Mouse (Mus musculus): Measurements from ENCODE around the gene Slc29a2. TPM values are rescaled to one million over a fixed set of nuclear protein-coding genes. Genes with fewer than 3 reads are reported as not detected.

The Slc29a2 gene
- polyA plus RNA-seq, 1 experiment from 2014 or later, result 8.7 TPM

GRCm38 (mm10) chr19:5032686-5033085, 9.0 kb downstream of the Slc29a2 start:
- H3K4me2 ChIP-seq, result no peak overlapping the region
- H3K9me3 ChIP-seq (replicated peaks), result no peaks in the 10 kb centered on the region
- no peaks in the 10 kb centered on the region for H3K27me3 ChIP-seq (replicated peaks)
- peaks cover 44% of the 10 kb centered on the region for H3K36me3 ChIP-seq
- H3K9ac ChIP-seq, result no peak overlapping the region
- H3K4me1 ChIP-seq (replicated peaks), result no peaks in the 10 kb centered on the region
- 75% methylated on average over 3 of the region's 3 CpGs for WGBS
- no peak overlapping the region for H3K4me3 ChIP-seq
- H3K27ac ChIP-seq (ENCODE audit: poor library complexity, severe bottlenecking), result no peak overlapping the region
- no peak for ATAC-seq (ENCODE audit: insufficient number of reproducible peaks, low FRiP score)

GRCm38 (mm10) chr19:5036577-5036976, 12.9 kb downstream of the Slc29a2 start:
- ATAC-seq (ENCODE audit: insufficient number of reproducible peaks, low FRiP score), result no peak

GRCm38 (mm10) chr19:5037678-5038571, 14.3 kb downstream of the Slc29a2 start:
- peak overlapping the region; percentile 80 for H3K4me3 ChIP-seq
- H3K36me3 ChIP-seq, result peaks cover 5% of the 10 kb centered on the region; the same call in 1 of the 2 replicates
- H3K9ac ChIP-seq, result peak overlapping the region; percentile 95
- H3K27ac ChIP-seq (ENCODE audit: poor library complexity, severe bottlenecking), result peak overlapping the region; percentile 60
- peak overlapping the region; percentile 100 for H3K4me2 ChIP-seq
- H3K4me1 ChIP-seq (replicated peaks), result peaks cover 25% of the 10 kb centered on the region
- no peaks in the 10 kb centered on the region for H3K27me3 ChIP-seq (replicated peaks)
- H3K9me3 ChIP-seq (replicated peaks), result no peaks in the 10 kb centered on the region
- 0 out of 2 replicates have a peak, but pooled peaks have one; percentile 19 for ATAC-seq (ENCODE audit: insufficient number of reproducible peaks, low FRiP score)
- WGBS, result 5% methylated on average over 32 of the region's 32 CpGs

More at GRCm38 (mm10) chr19:5036577-5036976, 12.9 kb downstream of the Slc29a2 start:
- Histone ChIP-seq H3K9me3 (replicated peaks) (no peaks in the 10 kb centered on the region), H3K27me3 (replicated peaks) (no peaks in the 10 kb centered on the region), H3K4me3 (no peak overlapping the region), H3K4me1 (replicated peaks) (peaks cover 19% of the 10 kb centered on the region), H3K9ac (no peak overlapping the region), H3K27ac (ENCODE audit: poor library complexity, severe bottlenecking) (no peak overlapping the region), H3K36me3 (peaks cover 5% of the 10 kb centered on the region), H3K4me2 (no peak overlapping the region)
- 76% methylated on average over 4 of the region's 4 CpGs for WGBS

GRCm38 (mm10) chr19:5038709-5039156, 15.1 kb downstream of the Slc29a2 start, which contains the start of the genes B4gat1 and AC124502.3:
B4gat1 (plus strand) TSS chr19:5038826.
AC124502.3 (plus strand) TSS chr19:5038891.
- peak within 1 kb of the TSS; percentile 100 for H3K4me2 ChIP-seq
- H3K9ac ChIP-seq, result peak within 1 kb of the TSS; percentile 95
- peak within 1 kb of the TSS; percentile 80 for H3K4me3 ChIP-seq
- H3K27me3 ChIP-seq (replicated peaks), result no peaks in the 10 kb centered on the region
- under 1% methylated on average over 44 of the region's 44 CpGs for WGBS
- peaks cover 25% of the 10 kb centered on the region for H3K4me1 ChIP-seq (replicated peaks)
- peak within 1 kb of the TSS; percentile 60 for H3K27ac ChIP-seq (ENCODE audit: poor library complexity, severe bottlenecking)
- H3K36me3 ChIP-seq, result peaks cover 7% of the 10 kb centered on the region
- no peaks in the 10 kb centered on the region for H3K9me3 ChIP-seq (replicated peaks)
- peak; percentile 85 for ATAC-seq (ENCODE audit: insufficient number of reproducible peaks, low FRiP score)

GRCm38 (mm10) chr19:5039301-5040114, 15.8 kb downstream of the Slc29a2 start:
- H3K4me3 ChIP-seq, result peak overlapping the region; percentile 80
- H3K9me3 ChIP-seq (replicated peaks), result no peaks in the 10 kb centered on the region
- H3K36me3 ChIP-seq, result peaks cover 11% of the 10 kb centered on the region
- peaks cover 25% of the 10 kb centered on the region for H3K4me1 ChIP-seq (replicated peaks)
- H3K9ac ChIP-seq, result peak overlapping the region; percentile 95
- H3K27me3 ChIP-seq (replicated peaks), result no peaks in the 10 kb centered on the region
- peak overlapping the region; percentile 60; the same call in 1 of the 2 replicates for H3K27ac ChIP-seq (ENCODE audit: poor library complexity, severe bottlenecking)
- WGBS, result 15% methylated on average over 41 of the region's 41 CpGs
- H3K4me2 ChIP-seq, result peak overlapping the region; percentile 100
- ATAC-seq (ENCODE audit: insufficient number of reproducible peaks, low FRiP score), result peak; percentile 6; the same call in 1 of the 2 replicates

- H3K4me2 ChIP-seq, result peak within 1 kb of the TSS; percentile 100
- H3K4me1 ChIP-seq (replicated peaks), result peaks cover 25% of the 10 kb centered on the region
- peak; percentile 74 for ATAC-seq (ENCODE audit: insufficient number of reproducible peaks, low FRiP score)
- 4% methylated on average over 40 of the region's 40 CpGs for WGBS
- H3K27ac ChIP-seq (ENCODE audit: poor library complexity, severe bottlenecking), result peak within 1 kb of the TSS; percentile 72
- H3K27me3 ChIP-seq (replicated peaks), result no peaks in the 10 kb centered on the region
- no peaks in the 10 kb centered on the region for H3K9me3 ChIP-seq (replicated peaks)
- H3K4me3 ChIP-seq, result peak within 1 kb of the TSS; percentile 63
- peak within 1 kb of the TSS; percentile 86 for H3K9ac ChIP-seq
- peaks cover 16% of the 10 kb centered on the region for H3K36me3 ChIP-seq
These were observed 17.3 kb downstream of the Slc29a2 start, which contains the start of gene Brms1 for GRCm38 (mm10) chr19:5040862-5041523. Brms1 (plus strand) TSS chr19:5041354.

- 2% methylated on average over 16 of the region's 16 CpGs for WGBS
These were observed 17.9 kb downstream of the Slc29a2 start for GRCm38 (mm10) chr19:5041588-5041987.

GRCm38 (mm10) chr19:5045531-5045930, 21.9 kb downstream of the Slc29a2 start:
- Histone ChIP-seq H3K9ac (no peak overlapping the region), H3K27me3 (replicated peaks) (no peaks in the 10 kb centered on the region), H3K4me3 (no peak overlapping the region), H3K4me1 (replicated peaks) (peaks cover 23% of the 10 kb centered on the region), H3K9me3 (replicated peaks) (no peaks in the 10 kb centered on the region), H3K27ac (ENCODE audit: poor library complexity, severe bottlenecking) (no peak overlapping the region), H3K36me3 (peaks cover 52% of the 10 kb centered on the region), H3K4me2 (no peak overlapping the region)
- 68% methylated on average over 4 of the region's 4 CpGs for WGBS
- ATAC-seq (ENCODE audit: insufficient number of reproducible peaks, low FRiP score), result no peak

More at GRCm38 (mm10) chr19:5041588-5041987, 17.9 kb downstream of the Slc29a2 start:
- Histone ChIP-seq H3K9me3 (replicated peaks) (no peaks in the 10 kb centered on the region), H3K9ac (peak overlapping the region; percentile 86), H3K27ac (ENCODE audit: poor library complexity, severe bottlenecking) (peak overlapping the region; percentile 72; the same call in 1 of the 2 replicates), H3K4me3 (peak overlapping the region; percentile 63), H3K27me3 (replicated peaks) (no peaks in the 10 kb centered on the region), H3K4me1 (replicated peaks) (peaks cover 25% of the 10 kb centered on the region), H3K4me2 (peak overlapping the region; percentile 100), H3K36me3 (peaks cover 22% of the 10 kb centered on the region)
- no peak for ATAC-seq (ENCODE audit: insufficient number of reproducible peaks, low FRiP score)

GRCm38 (mm10) chr19:5048138-5049056, 24.7 kb downstream of the Slc29a2 start:
- Histone ChIP-seq H3K27me3 (replicated peaks) (peaks cover 21% of the 10 kb centered on the region), H3K27ac (ENCODE audit: poor library complexity, severe bottlenecking) (no peak overlapping the region), H3K9ac (no peak overlapping the region), H3K9me3 (replicated peaks) (no peaks in the 10 kb centered on the region), H3K4me1 (replicated peaks) (peaks cover 38% of the 10 kb centered on the region), H3K36me3 (peaks cover 49% of the 10 kb centered on the region), H3K4me3 (no peak overlapping the region), H3K4me2 (no peak overlapping the region)
- no peak for ATAC-seq (ENCODE audit: insufficient number of reproducible peaks, low FRiP score)
- 85% methylated on average over 14 of the region's 14 CpGs for WGBS

Measured in heart, embryonic 12.5 days (tissue).